Mouse (Mus musculus) G1E (cell line): Measurements from ENCODE around the gene Car7.

Experiments used
- CTCF ChIP-seq: IDR thresholded peaks from 2 replicates; pipeline ENCODE4 v1.5.1; 2012; ENCODE audit warnings: low read depth, low read length, inconsistent platforms, mixed read lengths
- GATA1 ChIP-seq: IDR thresholded peaks from 2 replicates; pipeline ENCODE4 v1.6.1; 2012; ENCODE audit warnings: borderline replicate concordance, low read length, inconsistent platforms, mixed read lengths
- POLR2AphosphoS5 ChIP-seq: IDR thresholded peaks from 2 replicates; pipeline ENCODE4 v1.6.1; 2012; ENCODE audit warnings: low read depth, low read length, inconsistent platforms; ENCODE audit not compliant: insufficient replicate concordance
- TAL1 ChIP-seq: conservative IDR thresholded peaks from 2 replicates; pipeline ENCODE4 v1.6.1; 2012; ENCODE audit warnings: low read depth, low read length, inconsistent platforms, mixed read lengths

DNA sequence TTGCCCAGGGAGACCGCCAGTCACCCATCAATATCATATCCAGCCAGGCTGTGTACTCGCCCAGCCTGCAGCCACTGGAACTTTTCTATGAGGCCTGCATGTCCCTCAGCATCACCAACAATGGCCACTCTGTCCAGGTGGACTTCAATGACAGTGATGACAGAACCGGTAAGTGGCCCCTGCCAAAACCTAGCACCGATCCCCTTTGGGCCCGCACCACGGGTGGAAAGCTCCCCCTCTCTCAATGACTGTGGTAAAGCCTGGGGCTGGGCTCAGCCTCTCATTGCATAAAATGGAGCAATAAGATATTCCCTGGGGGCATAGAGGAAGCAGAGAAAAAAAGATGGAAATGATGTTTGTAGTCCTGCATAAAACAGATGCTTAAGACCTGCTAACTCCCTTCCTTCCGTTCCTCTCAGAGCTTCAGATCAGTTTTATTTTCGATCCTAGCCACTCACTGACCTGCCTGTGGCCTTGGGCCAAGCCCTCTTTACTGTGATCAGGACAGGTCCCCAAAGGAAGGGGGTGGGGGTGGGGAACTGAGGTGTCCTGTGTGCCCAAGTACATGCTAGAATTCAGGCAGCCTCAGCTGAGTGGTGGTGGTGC lies 9.1 kb downstream of the Car7 start:
- no peak for TF ChIP-seq CTCF
- no peak for TF ChIP-seq POLR2AphosphoS5
- no peak for TF ChIP-seq TAL1
- no peak for TF ChIP-seq GATA1
